ENCODE assay signal across 9 mouse cellular contexts in genomic region chr17:45736311-45737077, GRCm38 (mm10). TPM values are rescaled to one million over a fixed set of nuclear protein-coding genes. Genes with fewer than 3 reads are reported as not detected.
DNase-seq lines count a peak whose midpoint lies in the region; ATAC-seq lines count a peak whose summit lies in the region.
"Had no signal": no experiment of that assay in that cellular context is flagged by ENCODE, and none has a peak within 500 bp of the region (broad histone marks: within the 10 kb centered on the region; RNA-seq: fewer than 3 reads in every experiment).

No protein-coding gene starts in this region.

- ATAC-seq in activated CD4-positive, CD25-positive, alpha-beta regulatory T cell, adult 4 months = peak; percentile 51
- ATAC-seq in intestine, embryonic 15.5 days = peak; percentile 68
- no peak for ATAC-seq in monocyte, adult 5-6 weeks (replicated peaks; ENCODE audit: insufficient number of reproducible peaks, low FRiP score, low TSS enrichment, poor library complexity, severe bottlenecking)

- H3K4me3 ChIP-seq in intestine, embryonic 15.5 days (replicated peaks) = peak overlapping the region; percentile 47
- peak overlapping the region; percentile 58 for H3K4me3 ChIP-seq in midbrain, embryonic 10.5 days

- WGBS in intestine, embryonic 15.5 days = under 1% methylated on average over 44 of the region's 72 CpGs
- under 1% methylated on average over 64 of the region's 72 CpGs for WGBS in midbrain, embryonic 10.5 days

- DNase-seq in cerebellum, postnatal 4 days (ENCODE audit: low spot score in 2 of 2) = peak; percentile 82 to 90
- DNase-seq in gastrocnemius, postnatal 10 days = peak; percentile 85
- DNase-seq in left cerebral cortex, postnatal 36 days (ENCODE audit: low spot score in 2 of 2) = peak; percentile 88 to 91
- DNase-seq in midbrain, embryonic 10.5 days (ENCODE audit: low spot score) = peak; percentile 94
- DNase-seq in skeletal muscle tissue, adult 2 months (ENCODE audit: low read depth, low spot score) = peak; percentile 85

- H3K4me2 ChIP-seq in intestine, embryonic 15.5 days (replicated peaks) = peak overlapping the region; percentile 78

- intact Hi-C loops in left cerebral cortex, postnatal 36 days (cut with DNase I) = loop anchor here (10.0 kb wide), 1 partner anchor 428 kb away; the partner anchor contains the start of gene Gtpbp2

- 0 out of 2 replicates have a peak, but pooled peaks cover 7% of the 10 kb centered on the region for H3K27me3 ChIP-seq in intestine, embryonic 15.5 days (replicated peaks)
- H3K27me3 ChIP-seq in midbrain, embryonic 10.5 days (ENCODE audit: low read depth, poor library complexity, severe bottlenecking) = peaks cover 34% of the 10 kb centered on the region

- H3K9me3 ChIP-seq in intestine, embryonic 15.5 days = no peaks in the 10 kb centered on the region
- no peaks in the 10 kb centered on the region for H3K9me3 ChIP-seq in midbrain, embryonic 10.5 days (replicated peaks)

- peak overlapping the region; percentile 59 for H3K9ac ChIP-seq in intestine, embryonic 15.5 days

- peaks cover 40% of the 10 kb centered on the region for H3K4me1 ChIP-seq in intestine, embryonic 15.5 days (replicated peaks)
- peaks cover 49% of the 10 kb centered on the region for H3K4me1 ChIP-seq in midbrain, embryonic 10.5 days

- H3K36me3 ChIP-seq in intestine, embryonic 15.5 days = no peaks in the 10 kb centered on the region
- H3K36me3 ChIP-seq in midbrain, embryonic 10.5 days = no peaks in the 10 kb centered on the region

- peak overlapping the region; percentile 94 for H3K27ac ChIP-seq in intestine, embryonic 15.5 days
- peak overlapping the region; percentile 98 for H3K27ac ChIP-seq in midbrain, embryonic 10.5 days (replicated peaks)

RNA-seq across cellular contexts. Expression of gene 1600014C23Rik, which starts 2.9 kb away (rescaled TPM):
- polyA plus RNA-seq in activated CD4-positive, CD25-positive, alpha-beta regulatory T cell, adult 4 months (2017; shearing (Covaris generic)) = not detected
- total RNA-seq in gastrocnemius, postnatal 10 days (2021) = not detected
- polyA plus RNA-seq in intestine, embryonic 15.5 days (2015; fragmentation: Nextera tagmentation; extraction: Ambion mirVana) = 0.52 TPM in 1 of 2 replicates, not detected in the other
- not detected for total RNA-seq in left cerebral cortex, postnatal 36 days (2021)
- 0.48 and 0.58 TPM in 2 replicates for polyA plus RNA-seq in midbrain, embryonic 10.5 days (2016; fragmentation: Nextera tagmentation; extraction: Ambion mirVana)
- not detected in 3 replicates for total RNA-seq in monocyte, adult 5-6 weeks (2017)
- total RNA-seq: neutrophil, adult 5-6 weeks had no signal

RNA-seq across cellular contexts. Expression of gene Tmem63b, which starts 49.8 kb away (rescaled TPM):
- polyA plus RNA-seq in activated CD4-positive, CD25-positive, alpha-beta regulatory T cell, adult 4 months (2017; shearing (Covaris generic)) = 1 to 10 TPM; 2.7 to 3.6 TPM
- 10 to 100 TPM; 55.0 to 58.2 TPM for total RNA-seq in gastrocnemius, postnatal 10 days (2021)
- polyA plus RNA-seq in intestine, embryonic 15.5 days (2015; fragmentation: Nextera tagmentation; extraction: Ambion mirVana) = 33.5 and 34.2 TPM in 2 replicates
- total RNA-seq in left cerebral cortex, postnatal 36 days (2021) = 100 to 1,000 TPM; 177 to 186 TPM
- 60.5 and 82.0 TPM in 2 replicates for polyA plus RNA-seq in midbrain, embryonic 10.5 days (2016; fragmentation: Nextera tagmentation; extraction: Ambion mirVana)
- total RNA-seq in monocyte, adult 5-6 weeks (2017) = 17.1 to 29.0 TPM (median 19.7 TPM) in 3 replicates

RNA-seq across cellular contexts. Expression of gene Mrpl14, which starts 50.4 kb away (rescaled TPM):
- 10 to 100 TPM; 73.4 to 90.9 TPM for polyA plus RNA-seq in activated CD4-positive, CD25-positive, alpha-beta regulatory T cell, adult 4 months (2017; shearing (Covaris generic))
- total RNA-seq in gastrocnemius, postnatal 10 days (2021) = 10 to 100 TPM; 82.3 to 83.5 TPM
- polyA plus RNA-seq in intestine, embryonic 15.5 days (2015; fragmentation: Nextera tagmentation; extraction: Ambion mirVana) = 147 TPM in 2 replicates
- 10 to 100 TPM; 38.3 to 47.5 TPM for total RNA-seq in left cerebral cortex, postnatal 36 days (2021)
- polyA plus RNA-seq in midbrain, embryonic 10.5 days (2016; fragmentation: Nextera tagmentation; extraction: Ambion mirVana) = 148 and 155 TPM in 2 replicates
- total RNA-seq in monocyte, adult 5-6 weeks (2017) = 7.8 to 26.8 TPM (median 18.1 TPM) in 3 replicates
